Mouse (Mus musculus) midbrain, postnatal 0 days (tissue): ENCODE data around the gene Cplx3. TPM values are rescaled to one million over a fixed set of nuclear protein-coding genes. Genes with fewer than 3 reads are reported as not detected.

Experiments
- ATAC-seq: fragments of 200-750 bp; cut with Nextera tagmentation; 2 replicates; pipeline ENCODE4 v1.8.0; 2017; ENCODE audit warnings: moderate number of reproducible peaks, mild to moderate bottlenecking, moderate TSS enrichment, moderate library complexity; ENCODE audit not compliant: low FRiP score
- DNase-seq: peaks from one replicate; pipeline ENCODE4 v3.0.0-alpha.2; 2015; ENCODE audit warnings: low spot score
- H3K27ac ChIP-seq: fragments of 300-500 bp; sonication (generic); 2 replicates; pipeline ENCODE4 v1.5.1; 2014; ENCODE audit warnings: low read depth, mild to moderate bottlenecking, low read length, mixed read lengths
- H3K27me3 ChIP-seq: fragments of 300-500 bp; sonication (generic); 2 replicates; pipeline ENCODE4 v1.6.1; 2014; ENCODE audit warnings: low read length, control low read depth, mixed read lengths; ENCODE audit not compliant: insufficient read depth
- H3K36me3 ChIP-seq: fragments of 300-500 bp; sonication (generic); 2 replicates; pipeline ENCODE4 v1.6.1; 2014; ENCODE audit warnings: low read length, control low read depth, mixed read lengths; ENCODE audit not compliant: insufficient read depth
- H3K4me1 ChIP-seq: fragments of 300-500 bp; sonication (generic); 2 replicates; pipeline ENCODE4 v1.6.1; 2014; ENCODE audit warnings: mild to moderate bottlenecking, control low read depth, antibody characterized with exemption, low read length, mixed read lengths; ENCODE audit not compliant: insufficient read depth
- H3K4me2 ChIP-seq: fragments of 300-500 bp; sonication (generic); 2 replicates; pipeline ENCODE4 v1.6.1; 2014; ENCODE audit warnings: low read depth, mild to moderate bottlenecking, low read length, mixed read lengths; ENCODE audit not compliant: poor library complexity, severe bottlenecking
- H3K4me3 ChIP-seq: fragments of 300-500 bp; sonication (generic); 2 replicates; pipeline ENCODE4 v1.5.1; 2014; ENCODE audit warnings: low read depth, mild to moderate bottlenecking, low read length, moderate library complexity
- H3K9ac ChIP-seq: fragments of 300-500 bp; sonication (generic); replicated peaks from 2 replicates; pipeline ENCODE4 v1.6.1; 2014; ENCODE audit warnings: mild to moderate bottlenecking, low read length, moderate library complexity, mixed read lengths; ENCODE audit not compliant: poor library complexity, severe bottlenecking
- H3K9me3 ChIP-seq: fragments of 300-500 bp; sonication (generic); 2 replicates; pipeline ENCODE4 v1.6.1; 2016; ENCODE audit warnings: low read length, control low read depth
- CTCF ChIP-seq: IDR thresholded peaks from 2 replicates; pipeline ENCODE4 v1.5.1; 2016; ENCODE audit warnings: antibody characterized with exemption, mild to moderate bottlenecking
- WGBS: fragments of 180-500 bp; shearing (Covaris S2); extraction: QIAGEN DNeasy Blood & Tissue Kit; methylation state at CpG from one replicate; pipeline ENCODE4 v1.1.7; 2014; 5-methylcytosine and 5-hydroxymethylcytosine counted together
- polyA plus RNA-seq: library from polyadenylated mRNA; unstranded; fragments of >200 nt; fragmentation: Nextera tagmentation; extraction: Ambion mirVana; gene quantifications from 2 replicates; pipeline ENCODE4 v1.2.1, GENCODE M21; 2015
- total RNA-seq: library from RNA; depleted of rRNA; stranded (reverse); fragments of >200 nt; gene quantifications from 2 replicates; pipeline ENCODE4 v1.2.3, GENCODE M21; 2014

Cplx3 gene
- total and polyA plus RNA-seq, 2 experiments from 2014 or later: 1.9 TPM; not detected in 1

DNA sequence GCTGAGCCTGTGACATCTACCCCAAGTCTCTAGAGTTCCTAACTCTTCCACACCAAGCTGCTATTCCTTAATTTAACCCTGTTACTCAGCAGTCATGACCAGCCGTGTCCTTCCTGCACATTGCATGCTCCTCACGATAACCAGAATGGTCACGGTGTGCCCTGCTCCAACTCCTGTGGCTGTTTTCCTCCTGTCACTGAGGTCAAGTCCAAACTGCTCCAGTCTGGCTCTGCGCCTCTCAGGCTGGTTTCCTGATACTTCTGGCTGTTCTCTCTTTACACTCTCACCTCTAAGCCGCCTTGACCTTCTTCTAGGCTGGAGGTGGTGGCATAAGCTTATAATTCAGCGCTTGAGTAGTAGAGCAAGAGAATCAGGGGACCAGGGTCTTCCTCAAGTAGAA lies 37.6 kb downstream of the Cplx3 start:
- no peak for TF ChIP-seq CTCF
- no peak overlapping the region for H3K4me3 ChIP-seq
- ATAC-seq (no peak), DNase-seq (no peak)
- H3K9me3 ChIP-seq: no peaks in the 10 kb centered on the region
- no peak overlapping the region for H3K27ac ChIP-seq
- H3K4me2 ChIP-seq: no peak overlapping the region
- WGBS: 96% methylated on average over 6 of the region's 6 CpGs
- H3K4me1 ChIP-seq: 0 out of 2 replicates have a peak, but pooled peaks cover 2% of the 10 kb centered on the region
- H3K27me3 ChIP-seq: no peaks in the 10 kb centered on the region
- peaks cover 16% of the 10 kb centered on the region for H3K36me3 ChIP-seq
- H3K9ac ChIP-seq: no peak overlapping the region

DNA sequence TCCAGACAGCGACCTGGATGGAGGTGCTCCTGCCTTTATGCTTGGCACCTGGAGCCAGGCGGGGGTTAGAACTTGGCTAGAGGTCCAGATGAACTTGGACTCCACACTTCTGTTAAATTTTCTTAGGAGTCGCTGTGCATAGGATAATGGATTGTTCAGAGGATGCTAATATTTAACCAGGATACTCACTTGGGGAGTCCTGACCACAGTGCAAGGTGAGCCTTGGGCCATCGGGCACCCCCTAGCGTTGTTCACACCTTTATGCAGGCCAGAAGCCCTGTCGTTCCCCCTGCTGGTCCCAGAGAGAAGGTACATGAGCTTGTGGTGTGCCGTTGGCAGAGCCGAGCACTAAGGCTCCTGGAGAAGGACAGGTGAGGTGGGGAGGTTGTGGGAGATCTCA lies 39.2 kb downstream of the Cplx3 start:
- DNase-seq (no peak), ATAC-seq (no peak)
- H3K9me3 ChIP-seq: no peaks in the 10 kb centered on the region
- no peak overlapping the region for H3K4me2 ChIP-seq
- H3K4me3 ChIP-seq: no peak overlapping the region
- TF ChIP-seq CTCF: peak; percentile 44
- no peaks in the 10 kb centered on the region for H3K27me3 ChIP-seq
- H3K36me3 ChIP-seq: peaks cover 16% of the 10 kb centered on the region
- H3K9ac ChIP-seq: no peak overlapping the region
- H3K4me1 ChIP-seq: peaks cover 9% of the 10 kb centered on the region; the same call in 1 of the 2 replicates
- H3K27ac ChIP-seq: no peak overlapping the region
- 62% methylated on average over 8 of the region's 8 CpGs for WGBS

DNA sequence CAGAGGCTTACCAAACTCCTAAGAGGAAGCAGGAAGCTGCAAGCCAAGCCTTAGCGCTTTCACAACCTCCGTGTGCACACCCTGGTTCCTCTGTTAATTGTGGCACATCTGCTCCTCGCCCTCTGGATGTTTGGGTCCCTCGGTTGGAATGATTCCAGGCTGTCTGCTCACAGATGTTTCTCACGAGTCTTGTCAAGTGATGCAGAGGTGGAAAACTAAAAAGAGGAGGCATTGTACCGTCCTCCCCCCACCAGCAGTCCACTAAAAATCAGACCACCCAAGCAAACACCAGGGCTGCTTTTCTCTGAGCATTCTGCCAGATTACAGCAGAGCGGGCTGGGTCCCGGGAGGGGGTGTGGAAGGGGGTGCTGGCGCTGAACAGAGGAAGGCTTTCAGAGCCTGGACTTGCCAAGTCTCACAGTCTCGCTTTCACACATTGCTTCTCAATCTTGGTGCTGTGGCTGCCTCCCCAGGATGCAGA lies 40.3 kb downstream of the Cplx3 start:
- TF ChIP-seq CTCF: no peak
- no peak overlapping the region for H3K9ac ChIP-seq
- DNase-seq (peak; percentile 74), ATAC-seq (peak; percentile 42; the same call in 1 of the 2 replicates)
- no peak overlapping the region for H3K4me2 ChIP-seq
- H3K9me3 ChIP-seq: no peaks in the 10 kb centered on the region
- no peaks in the 10 kb centered on the region for H3K27me3 ChIP-seq
- H3K4me3 ChIP-seq: no peak overlapping the region
- peak overlapping the region; percentile 52; the same call in 1 of the 2 replicates for H3K27ac ChIP-seq
- H3K4me1 ChIP-seq: peaks cover 16% of the 10 kb centered on the region; the same call in 1 of the 2 replicates
- H3K36me3 ChIP-seq: peaks cover 16% of the 10 kb centered on the region
- 48% methylated on average over 10 of the region's 10 CpGs for WGBS

DNA sequence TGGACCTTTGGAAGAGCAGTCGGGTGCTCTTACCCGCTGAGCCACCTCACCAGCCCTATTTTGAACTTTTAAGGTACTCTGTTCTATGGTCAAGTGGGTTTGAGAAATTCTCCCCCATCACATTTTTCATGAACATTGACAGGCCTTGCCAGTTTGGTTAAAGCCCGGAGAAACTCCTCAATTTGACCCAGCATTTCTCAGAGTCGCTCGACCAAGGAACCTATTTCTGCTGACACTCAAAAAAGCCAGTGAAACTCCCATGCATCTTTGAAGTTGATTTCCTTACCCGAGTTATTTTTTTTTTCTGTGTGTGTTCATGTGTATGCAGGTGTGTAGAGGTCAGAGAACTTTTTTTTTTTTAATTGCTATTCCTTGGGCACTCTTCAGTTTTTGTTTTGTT lies 41.5 kb downstream of the Cplx3 start:
- no peak overlapping the region for H3K4me2 ChIP-seq
- H3K9me3 ChIP-seq: no peaks in the 10 kb centered on the region
- DNase-seq (no peak), ATAC-seq (no peak)
- WGBS: 90% methylated on average over 6 of the region's 6 CpGs
- H3K27ac ChIP-seq: no peak overlapping the region
- no peak overlapping the region for H3K4me3 ChIP-seq
- no peaks in the 10 kb centered on the region for H3K27me3 ChIP-seq
- H3K36me3 ChIP-seq: peaks cover 16% of the 10 kb centered on the region
- H3K9ac ChIP-seq: no peak overlapping the region
- no peak for TF ChIP-seq CTCF
- peaks cover 16% of the 10 kb centered on the region; the same call in 1 of the 2 replicates for H3K4me1 ChIP-seq

DNA sequence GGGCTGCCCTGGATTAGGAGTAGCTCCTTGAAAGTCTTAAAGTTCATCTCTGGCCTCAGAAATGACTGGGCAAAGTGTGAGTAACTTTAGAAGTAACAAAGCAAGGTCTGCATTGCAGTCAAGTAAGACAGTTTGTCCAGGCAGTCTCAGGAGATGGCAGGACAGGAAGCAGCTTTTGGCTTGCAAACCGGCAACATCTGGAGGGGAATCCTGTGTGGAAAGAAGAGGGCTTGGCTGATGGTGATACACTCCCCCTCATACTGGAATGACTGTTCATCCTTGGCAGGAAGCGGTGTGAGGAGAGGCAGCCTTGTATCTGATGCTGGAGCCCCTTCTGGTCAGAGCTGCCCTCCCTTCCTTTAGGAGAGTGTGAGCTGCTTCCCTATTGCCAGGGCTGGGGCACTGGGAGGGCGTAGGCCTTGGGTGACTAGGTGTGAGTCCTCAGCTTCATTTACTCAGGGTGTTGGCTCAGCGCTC lies 43.1 kb downstream of the Cplx3 start:
- H3K4me2 ChIP-seq: no peak overlapping the region
- H3K27me3 ChIP-seq: no peaks in the 10 kb centered on the region
- H3K4me3 ChIP-seq: no peak overlapping the region
- H3K27ac ChIP-seq: no peak overlapping the region
- 0 out of 2 replicates have a peak overlapping the region, but pooled peaks have one; percentile 29 for H3K9ac ChIP-seq
- ATAC-seq (no peak), DNase-seq (no peak)
- no peak for TF ChIP-seq CTCF
- 87% methylated on average over 4 of the region's 4 CpGs for WGBS
- H3K4me1 ChIP-seq: peaks cover 16% of the 10 kb centered on the region; the same call in 1 of the 2 replicates
- peaks cover 1% of the 10 kb centered on the region for H3K36me3 ChIP-seq
- H3K9me3 ChIP-seq: no peaks in the 10 kb centered on the region

DNA sequence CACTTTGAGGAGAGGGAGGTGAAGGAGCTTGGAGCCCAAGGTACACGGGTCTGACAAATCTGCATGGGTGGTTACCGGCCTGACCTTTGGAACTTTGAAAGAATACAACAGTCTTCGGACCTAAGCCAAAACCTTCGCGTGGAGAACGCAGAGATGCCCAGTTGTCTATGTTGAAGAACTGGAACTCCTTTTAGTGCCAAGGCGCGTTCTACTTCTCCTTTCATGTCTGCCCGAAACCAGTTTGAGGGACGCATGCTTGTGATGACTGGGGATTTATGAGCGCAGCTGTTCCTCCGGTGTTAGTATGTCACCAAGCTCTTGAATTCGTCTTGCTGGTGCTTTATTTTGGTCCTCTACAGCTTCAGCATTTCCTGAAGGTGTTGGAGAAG lies 44.4 kb downstream of the Cplx3 start:
- peak overlapping the region; percentile 45 for H3K4me3 ChIP-seq
- peak overlapping the region; percentile 84 for H3K4me2 ChIP-seq
- H3K9ac ChIP-seq: 0 out of 2 replicates have a peak overlapping the region, but pooled peaks have one; percentile 45
- TF ChIP-seq CTCF: no peak
- H3K27me3 ChIP-seq: no peaks in the 10 kb centered on the region
- H3K27ac ChIP-seq: no peak overlapping the region
- H3K4me1 ChIP-seq: peaks cover 16% of the 10 kb centered on the region; the same call in 1 of the 2 replicates
- DNase-seq (no peak), ATAC-seq (no peak)
- WGBS: 82% methylated on average over 13 of the region's 13 CpGs
- no peaks in the 10 kb centered on the region for H3K9me3 ChIP-seq
- no peaks in the 10 kb centered on the region for H3K36me3 ChIP-seq
